Mouse (Mus musculus) lung, adult 2 months (tissue): ENCODE measurements around the gene Tc2n.

ENCODE experiments used
- CTCF ChIP-seq: fragments of 200-500 bp; IDR thresholded peaks from 2 replicates; pipeline ENCODE4 v1.5.1; 2011; ENCODE audit warnings: mild to moderate bottlenecking, low read length, control low read depth; ENCODE audit not compliant: insufficient read depth
- POLR2A ChIP-seq: fragments of 200-500 bp; IDR thresholded peaks from 2 replicates; pipeline ENCODE4 v1.6.1; 2011; ENCODE audit warnings: low read depth, mild to moderate bottlenecking, control low read depth, low read length, borderline replicate concordance; ENCODE audit errors: extremely low read depth

DNA sequence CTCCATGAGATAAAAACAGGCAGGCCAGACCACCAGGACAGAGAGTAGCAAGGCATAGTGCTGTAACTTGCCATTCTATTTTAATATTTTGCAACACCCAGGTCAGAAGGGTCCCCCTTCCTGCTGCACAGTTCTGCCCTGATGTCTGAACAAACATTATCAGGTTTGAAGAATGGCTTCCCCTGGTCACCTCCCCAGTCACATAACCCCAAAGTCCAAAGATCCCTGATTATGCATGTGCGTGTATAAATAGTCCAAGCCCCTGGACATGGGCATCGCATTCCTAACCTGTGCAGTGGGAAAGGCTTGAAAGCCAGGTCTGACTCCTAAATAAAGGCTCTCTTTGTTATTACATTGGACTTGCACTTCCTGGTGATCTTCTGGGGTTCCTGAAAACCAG, 37.8 kb downstream of the Tc2n start:
- TF ChIP-seq CTCF (no peak), POLR2A (no peak)
